Comparison of ENCODE assay signal across 22 mouse cellular contexts in the genomic region with DNA sequence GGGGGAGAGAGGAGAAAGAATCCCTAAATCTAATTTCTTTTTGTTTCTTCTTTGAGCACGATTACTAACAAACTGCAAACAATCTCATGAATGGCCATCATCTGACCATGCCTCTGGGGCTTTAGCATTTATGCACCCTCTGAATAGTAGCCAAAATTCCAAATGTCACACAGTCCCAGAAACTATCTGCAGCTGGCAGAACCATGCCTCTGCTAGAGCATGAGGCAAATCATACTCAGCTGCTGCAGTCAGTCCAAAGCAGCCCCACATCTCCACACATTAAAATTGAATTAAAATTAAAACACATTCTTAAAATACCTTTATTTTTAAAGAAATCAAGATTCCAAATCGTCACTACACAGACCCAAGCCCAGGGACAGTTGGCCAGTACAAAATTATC. TPM values are rescaled to one million over a fixed set of nuclear protein-coding genes. Genes with fewer than 3 reads are reported as not detected.
A peak's percentile ranks its signal among the peaks of the same experiment; 100 is the strongest.
DNase-seq lines count a peak whose midpoint lies in the region; ATAC-seq and TF ChIP-seq lines count a peak whose summit lies in the region.
"Had no signal": no experiment of that assay in that cellular context is flagged by ENCODE, and none has a peak within 500 bp of the region (broad histone marks: within the 10 kb centered on the region; RNA-seq: fewer than 3 reads in every experiment).

No protein-coding gene starts in this region.

- no peaks in the 10 kb centered on the region for H3K4me1 ChIP-seq in limb, embryonic 13.5 days
- H3K4me1 ChIP-seq in limb, embryonic 10.5 days, result peaks cover 10% of the 10 kb centered on the region; the same call in 1 of the 2 replicates
- no peaks in the 10 kb centered on the region for H3K4me1 ChIP-seq in forebrain, embryonic 10.5 days
- H3K4me1 ChIP-seq: forebrain, embryonic 12.5 days had no signal

- 80% methylated on average over 2 of the region's 2 CpGs for WGBS in limb, embryonic 13.5 days
- WGBS in limb, embryonic 10.5 days, result 82% methylated on average over 2 of the region's 2 CpGs
- WGBS in forebrain, embryonic 10.5 days, result 93% methylated on average over 2 of the region's 2 CpGs

- no peak overlapping the region for H3K4me2 ChIP-seq in limb, embryonic 13.5 days (replicated peaks)
- peak overlapping the region; percentile 15 for H3K4me2 ChIP-seq in myocyte (ENCODE audit: low read depth)
- H3K4me2 ChIP-seq: embryonic facial prominence, embryonic 13.5 days; forebrain, embryonic 12.5 days had no signal

- H3K9ac ChIP-seq in limb, embryonic 13.5 days, result no peak overlapping the region
- H3K9ac ChIP-seq: embryonic facial prominence, embryonic 13.5 days; forebrain, embryonic 12.5 days had no signal

- no peak overlapping the region for H3K27ac ChIP-seq in limb, embryonic 13.5 days
- H3K27ac ChIP-seq in limb, embryonic 10.5 days, result no peak overlapping the region
- H3K27ac ChIP-seq in forebrain, embryonic 10.5 days, result no peak overlapping the region
- H3K27ac ChIP-seq: embryonic facial prominence, embryonic 13.5 days; forebrain, embryonic 12.5 days had no signal

- H3ac ChIP-seq in myocyte (ENCODE audit: control insufficient read depth, insufficient read length), result no peak overlapping the region

- H3K36me3 ChIP-seq in limb, embryonic 13.5 days, result peaks cover 14% of the 10 kb centered on the region
- peaks cover 17% of the 10 kb centered on the region for H3K36me3 ChIP-seq in limb, embryonic 10.5 days
- H3K36me3 ChIP-seq in myocyte (ENCODE audit: control insufficient read depth, insufficient read depth), result peaks cover 12% of the 10 kb centered on the region
- H3K36me3 ChIP-seq in forebrain, embryonic 10.5 days (replicated peaks), result peaks cover 16% of the 10 kb centered on the region

- H3K9me3 ChIP-seq in limb, embryonic 13.5 days, result no peaks in the 10 kb centered on the region
- H3K9me3 ChIP-seq in limb, embryonic 10.5 days (replicated peaks), result no peaks in the 10 kb centered on the region
- H3K9me3 ChIP-seq in forebrain, embryonic 10.5 days, result no peaks in the 10 kb centered on the region
- H3K9me3 ChIP-seq: embryonic facial prominence, embryonic 13.5 days; forebrain, embryonic 12.5 days had no signal

- H3K27me3 ChIP-seq in limb, embryonic 13.5 days, result no peaks in the 10 kb centered on the region
- H3K27me3 ChIP-seq in limb, embryonic 10.5 days (ENCODE audit: low read depth, poor library complexity, severe bottlenecking), result no peaks in the 10 kb centered on the region
- no peaks in the 10 kb centered on the region for H3K27me3 ChIP-seq in myocyte (ENCODE audit: control insufficient read depth, insufficient read depth, insufficient read length)
- no peaks in the 10 kb centered on the region for H3K27me3 ChIP-seq in forebrain, embryonic 10.5 days (ENCODE audit: poor library complexity, severe bottlenecking)
- H3K27me3 ChIP-seq: embryonic facial prominence, embryonic 13.5 days; forebrain, embryonic 12.5 days; Patski had no signal

- H3K79me2 ChIP-seq in myocyte (ENCODE audit: control insufficient read depth, insufficient read depth), result no peaks in the 10 kb centered on the region

- ATAC-seq in limb, embryonic 13.5 days (ENCODE audit: low FRiP score, low read depth), result 0 out of 2 replicates have a peak, but pooled peaks have one; percentile 60
- ATAC-seq: activated CD4-positive, CD25-positive, alpha-beta regulatory T cell, adult 4 months; forebrain, embryonic 14.5 days; forebrain, embryonic 16.5 days; Patski had no signal

- TF ChIP-seq POLR2A in myocyte (IDR thresholded peaks at IDR 0.05; ENCODE audit: insufficient read length, low read depth), result no peak

- H3K4me3 ChIP-seq in limb, embryonic 13.5 days, result no peak overlapping the region
- H3K4me3 ChIP-seq in limb, embryonic 10.5 days, result no peak overlapping the region
- H3K4me3 ChIP-seq in myocyte, result no peak overlapping the region
- no peak overlapping the region for H3K4me3 ChIP-seq in forebrain, embryonic 10.5 days
- H3K4me3 ChIP-seq: embryonic facial prominence, embryonic 13.5 days; forebrain, embryonic 12.5 days had no signal

- peak; percentile 2 for DNase-seq in adrenal gland, postnatal 14 days
- DNase-seq in adrenal gland, postnatal 10 days, result no peak
- no peak for DNase-seq in limb, embryonic 10.5 days (ENCODE audit: low spot score)
- peak; percentile 49 for DNase-seq in adipocyte (ENCODE audit: low spot score)
- no peak for DNase-seq in forebrain, embryonic 10.5 days (ENCODE audit: extremely low spot score, low spot score)
- DNase-seq in thymus, postnatal 4 days, result no peak
- DNase-seq: adrenal gland, adult 2 months; adrenal gland, postnatal 25 days; B cell, adult 2 months; cerebellum, adult 11 months; cerebellum, adult 18-20 months; cerebellum, adult 9-10 months; cerebellum, postnatal 10 days; cerebellum, postnatal 25 days had no signal

TF ChIP-seq in myocyte, 11 proteins besides CTCF, POLR2A, EP300 and RAD21:
- TF ChIP-seq TCF3 (IDR thresholded peaks at IDR 0.05; ENCODE audit: insufficient read length, low read depth) (peak; percentile 71), USF1 (IDR thresholded peaks at IDR 0.05; ENCODE audit: low read depth) (peak; percentile 22), MAX (IDR thresholded peaks at IDR 0.05; ENCODE audit: low read depth) (no peak), MYOD1 (IDR thresholded peaks at IDR 0.05; ENCODE audit: control insufficient read depth in 1 of 3, insufficient read length in 2 of 3, low read depth in 2 of 3) (peak; percentile 91 to 96 (median 93)), TCF12 (IDR thresholded peaks at IDR 0.05; ENCODE audit: insufficient read depth, poor library complexity, severe bottlenecking) (peak; percentile 87), CEBPB (IDR thresholded peaks at IDR 0.05; ENCODE audit: insufficient read depth, poor library complexity, severe bottlenecking) (no peak), MYOG (IDR thresholded peaks at IDR 0.05; ENCODE audit: control insufficient read depth in 1 of 3, insufficient read depth in 1 of 3, insufficient read length in 2 of 3, low read depth in 2 of 3) (peak in 2 of 3 experiments; percentile 51 to 52)
TF ChIP-seq in myocyte: peak in this region for 5.

RNA-seq across cellular contexts. Expression of gene Dcaf8, which starts 7.7 kb away (rescaled TPM):
- 118 and 125 TPM in 2 replicates for total RNA-seq in adrenal gland, postnatal 14 days (2021)
- 100 to 1,000 TPM; 114 to 153 TPM for total RNA-seq in adrenal gland, postnatal 10 days (2021)
- 173 and 176 TPM in 2 replicates for polyA plus RNA-seq in limb, embryonic 13.5 days (2015; fragmentation: Nextera tagmentation; extraction: Ambion mirVana)
- polyA plus RNA-seq in limb, embryonic 10.5 days (2016; fragmentation: Nextera tagmentation; extraction: Ambion mirVana), result 125 and 156 TPM in 2 replicates
- 80.0 TPM for polyA plus RNA-seq in myocyte (2012; fragmentation: generic; extraction: Trizol)
- 132 and 138 TPM in 2 replicates for polyA plus RNA-seq in forebrain, embryonic 10.5 days (2016; fragmentation: Nextera tagmentation; extraction: Ambion mirVana)

RNA-seq across cellular contexts. Expression of gene Pex19, which starts 13.6 kb away (rescaled TPM):
- 135 and 141 TPM in 2 replicates for total RNA-seq in adrenal gland, postnatal 14 days (2021)
- 100 to 1,000 TPM; 154 to 172 TPM for total RNA-seq in adrenal gland, postnatal 10 days (2021)
- polyA plus RNA-seq in limb, embryonic 13.5 days (2015; fragmentation: Nextera tagmentation; extraction: Ambion mirVana), result 165 and 167 TPM in 2 replicates
- 195 and 206 TPM in 2 replicates for polyA plus RNA-seq in limb, embryonic 10.5 days (2016; fragmentation: Nextera tagmentation; extraction: Ambion mirVana)
- polyA plus RNA-seq in myocyte (2012; fragmentation: generic; extraction: Trizol), result 184 TPM
- 153 and 159 TPM in 2 replicates for polyA plus RNA-seq in forebrain, embryonic 10.5 days (2016; fragmentation: Nextera tagmentation; extraction: Ambion mirVana)

RNA-seq across cellular contexts. Expression of gene Ncstn, which starts 57.6 kb away (rescaled TPM):
- total RNA-seq in adrenal gland, postnatal 14 days (2021), result 89.8 and 101 TPM in 2 replicates
- total RNA-seq in adrenal gland, postnatal 10 days (2021), result 10 to 100 TPM; 81.0 to 93.0 TPM
- polyA plus RNA-seq in limb, embryonic 13.5 days (2015; fragmentation: Nextera tagmentation; extraction: Ambion mirVana), result 102 and 107 TPM in 2 replicates
- polyA plus RNA-seq in limb, embryonic 10.5 days (2016; fragmentation: Nextera tagmentation; extraction: Ambion mirVana), result 83.4 and 95.9 TPM in 2 replicates
- 49.7 TPM for polyA plus RNA-seq in myocyte (2012; fragmentation: generic; extraction: Trizol)
- 91.6 and 95.3 TPM in 2 replicates for polyA plus RNA-seq in forebrain, embryonic 10.5 days (2016; fragmentation: Nextera tagmentation; extraction: Ambion mirVana)

RNA-seq across cellular contexts. Expression of gene Copa, which starts 57.8 kb away (rescaled TPM):
- 161 TPM in 2 replicates for total RNA-seq in adrenal gland, postnatal 14 days (2021)
- total RNA-seq in adrenal gland, postnatal 10 days (2021), result 100 to 1,000 TPM; 150 to 151 TPM
- 247 and 281 TPM in 2 replicates for polyA plus RNA-seq in limb, embryonic 13.5 days (2015; fragmentation: Nextera tagmentation; extraction: Ambion mirVana)
- 155 and 201 TPM in 2 replicates for polyA plus RNA-seq in limb, embryonic 10.5 days (2016; fragmentation: Nextera tagmentation; extraction: Ambion mirVana)
- 144 TPM for polyA plus RNA-seq in myocyte (2012; fragmentation: generic; extraction: Trizol)
- polyA plus RNA-seq in forebrain, embryonic 10.5 days (2016; fragmentation: Nextera tagmentation; extraction: Ambion mirVana), result 176 TPM in 2 replicates

Comparison
In these comparisons a context has a peak if more than half of its experiments do, and no peak if none do; other contexts are left out.
1. DNase-seq: peak in adrenal gland, postnatal 14 days (single experiment) and adipocyte (single experiment); none in adrenal gland, postnatal 10 days (single experiment), limb, embryonic 10.5 days (single experiment), forebrain, embryonic 10.5 days (single experiment) and thymus, postnatal 4 days (single experiment).